Mouse (Mus musculus) cortical plate, adult 2 months (tissue): Measurements from ENCODE around the gene Traf6. TPM values are rescaled to one million over a fixed set of nuclear protein-coding genes. Genes with fewer than 3 reads are reported as not detected.

ENCODE experiments used
- H3K27ac ChIP-seq: fragments of 200-500 bp; 2 replicates; pipeline ENCODE4 v1.5.1; 2012; ENCODE audit warnings: low read length, control low read depth, inconsistent platforms; ENCODE audit not compliant: insufficient read depth
- H3K4me1 ChIP-seq: fragments of 200-500 bp; 2 replicates; pipeline ENCODE4 v1.6.1; 2011; ENCODE audit warnings: low read length; ENCODE audit not compliant: control insufficient read depth, insufficient read depth
- H3K4me3 ChIP-seq: fragments of 200-500 bp; 2 replicates; pipeline ENCODE4 v1.5.1; 2011; ENCODE audit warnings: mild to moderate bottlenecking, low read length, control low read depth; ENCODE audit not compliant: insufficient read depth
- CTCF ChIP-seq: fragments of 200-500 bp; IDR thresholded peaks from 2 replicates; pipeline ENCODE4 v1.5.1; 2011; ENCODE audit warnings: mild to moderate bottlenecking, control low read depth, low read length; ENCODE audit not compliant: insufficient read depth; ENCODE audit errors: extremely low read depth
- POLR2A ChIP-seq: fragments of 200-500 bp; IDR thresholded peaks from 2 replicates; pipeline ENCODE4 v1.6.1; 2011; ENCODE audit warnings: mild to moderate bottlenecking, low read length, control low read depth; ENCODE audit not compliant: insufficient read depth; ENCODE audit errors: extremely low read depth
- polyA plus RNA-seq: library from polyadenylated mRNA; depleted of rRNA; stranded (reverse); fragments of >200 nt; gene quantifications from 2 replicates; pipeline ENCODE4 v1.2.3, GENCODE M21; 2012

The Traf6 gene
- polyA plus RNA-seq, 1 experiment, result 11.0 TPM

GRCm38 (mm10) chr2:101652921-101653597, 25.2 kb upstream of the Traf6 start:
- Histone ChIP-seq H3K4me1 (peaks cover 2% of the 10 kb centered on the region; the same call in 1 of the 2 replicates), H3K27ac (no peak overlapping the region), H3K4me3 (peak overlapping the region; percentile 44)
- TF ChIP-seq CTCF, result peak; percentile 78
- TF ChIP-seq POLR2A, result no peak

GRCm38 (mm10) chr2:101660536-101660935, 17.7 kb upstream of the Traf6 start:
- no peak overlapping the region for H3K27ac ChIP-seq
- TF ChIP-seq CTCF (no peak), POLR2A (no peak)
- H3K4me1 ChIP-seq, result no peaks in the 10 kb centered on the region
- no peak overlapping the region for H3K4me3 ChIP-seq

GRCm38 (mm10) chr2:101665058-101665702, 13.0 kb upstream of the Traf6 start:
- peak; percentile 90 for TF ChIP-seq CTCF
- TF ChIP-seq POLR2A, result no peak
- H3K27ac ChIP-seq, result no peak overlapping the region

GRCm38 (mm10) chr2:101665703-101666092, 12.5 kb upstream of the Traf6 start:
- TF ChIP-seq CTCF (no peak), POLR2A (no peak)
- no peak overlapping the region for H3K27ac ChIP-seq
- H3K4me3 ChIP-seq, result no peak overlapping the region
- no peaks in the 10 kb centered on the region for H3K4me1 ChIP-seq

More at GRCm38 (mm10) chr2:101665058-101665702, 13.0 kb upstream of the Traf6 start:
- Histone ChIP-seq H3K4me1 (no peaks in the 10 kb centered on the region), H3K4me3 (no peak overlapping the region)

GRCm38 (mm10) chr2:101668751-101669150, 9.5 kb upstream of the Traf6 start:
- Histone ChIP-seq H3K4me3 (no peak overlapping the region), H3K4me1 (no peaks in the 10 kb centered on the region), H3K27ac (no peak overlapping the region)
- TF ChIP-seq CTCF (no peak), POLR2A (no peak)

- H3K4me1 ChIP-seq, result no peaks in the 10 kb centered on the region; the same call in 1 of the 2 replicates
- TF ChIP-seq CTCF (no peak), POLR2A (no peak)
These were observed 4.7 kb upstream of the Traf6 start for GRCm38 (mm10) chr2:101673547-101673946.

GRCm38 (mm10) chr2:101679164-101679784, 1.0 kb downstream of the Traf6 start:
- Histone ChIP-seq H3K27ac (no peak overlapping the region), H3K4me3 (peak overlapping the region; percentile 92), H3K4me1 (no peaks in the 10 kb centered on the region; the same call in 1 of the 2 replicates)
- TF ChIP-seq CTCF, result no peak
- TF ChIP-seq POLR2A, result no peak

More at GRCm38 (mm10) chr2:101673547-101673946, 4.7 kb upstream of the Traf6 start:
- no peak overlapping the region for H3K4me3 ChIP-seq
- H3K27ac ChIP-seq, result no peak overlapping the region

- Histone ChIP-seq H3K4me1 (peaks cover 2% of the 10 kb centered on the region; the same call in 1 of the 2 replicates), H3K27ac (no peak overlapping the region), H3K4me3 (no peak overlapping the region)
- TF ChIP-seq POLR2A (no peak), CTCF (no peak)
These were observed 6.2 kb downstream of the Traf6 start for GRCm38 (mm10) chr2:101684421-101684820.

- Histone ChIP-seq H3K4me1 (peaks cover 2% of the 10 kb centered on the region; the same call in 1 of the 2 replicates), H3K27ac (no peak overlapping the region), H3K4me3 (peak overlapping the region; percentile 21; the same call in 1 of the 2 replicates)
- no peak for TF ChIP-seq CTCF
- TF ChIP-seq POLR2A, result no peak
These were observed 9.8 kb downstream of the Traf6 start for GRCm38 (mm10) chr2:101688011-101688410.
